Mouse (Mus musculus): ENCODE measurements around the gene Otop2.

DNA sequence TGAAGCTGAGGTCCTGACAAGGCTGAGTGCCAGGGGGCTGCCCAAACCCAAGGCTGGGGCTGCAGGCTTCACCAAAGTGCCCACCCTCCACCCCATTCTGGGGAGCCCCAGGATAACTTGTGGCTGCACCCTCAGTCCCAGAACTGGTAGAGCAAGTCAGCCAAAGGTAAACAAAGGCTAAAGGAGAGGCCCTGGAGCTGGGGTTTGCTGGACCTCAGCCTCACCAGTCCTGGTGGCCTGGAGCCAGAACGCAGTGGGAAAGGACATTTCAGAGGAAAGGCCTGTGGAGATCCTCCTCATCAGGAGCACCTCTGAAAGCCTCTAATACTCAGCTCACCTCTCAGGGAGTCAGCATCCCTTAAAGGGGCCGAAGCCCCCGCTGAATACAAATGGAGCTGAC lies 57.2 kb downstream of the Otop2 start:
- TF ChIP-seq CTCF (IDR thresholded peaks at IDR 0.05; ENCODE audit: borderline replicate concordance, insufficient read depth, low read depth, low read length) (no peak), POLR2A (IDR thresholded peaks at IDR 0.05; ENCODE audit: borderline replicate concordance, insufficient read depth, low read length) (no peak)

All from cerebellum, adult 2 months (tissue).